Mouse (Mus musculus) heart, embryonic 10.5 days (tissue): ENCODE data around the gene Gm20481. TPM values are rescaled to one million over a fixed set of nuclear protein-coding genes. Genes with fewer than 3 reads are reported as not detected.
"Not testable (repeated sequence)": the region's sequence is repeated elsewhere in the genome, so short reads cannot be mapped to it uniquely, and the experiment has no call there.

Source experiments
- DNase-seq: peaks from one replicate; pipeline ENCODE4 v3.0.0-alpha.2; 2017; ENCODE audit warnings: low spot score
- H3K27ac ChIP-seq: fragments of 300-500 bp; sonication (generic); 2 replicates; pipeline ENCODE4 v1.5.1; 2016; ENCODE audit warnings: mild to moderate bottlenecking
- H3K27me3 ChIP-seq: fragments of 300-500 bp; sonication (generic); 2 replicates; pipeline ENCODE4 v1.6.1; 2016; ENCODE audit warnings: mild to moderate bottlenecking; ENCODE audit not compliant: poor library complexity, insufficient read depth, severe bottlenecking
- H3K36me3 ChIP-seq: fragments of 300-500 bp; sonication (generic); 2 replicates; pipeline ENCODE4 v1.6.1; 2016; ENCODE audit warnings: mild to moderate bottlenecking, moderate library complexity
- H3K4me1 ChIP-seq: fragments of 300-500 bp; sonication (generic); 2 replicates; pipeline ENCODE4 v1.6.1; 2016; ENCODE audit warnings: mild to moderate bottlenecking
- H3K4me3 ChIP-seq: fragments of 300-500 bp; sonication (generic); 2 replicates; pipeline ENCODE4 v1.5.1; 2016; ENCODE audit warnings: mild to moderate bottlenecking, moderate library complexity
- H3K9me3 ChIP-seq: fragments of 300-500 bp; sonication (generic); 2 replicates; pipeline ENCODE4 v1.6.1; 2016; ENCODE audit warnings: mild to moderate bottlenecking, moderate library complexity
- WGBS: fragments of 180-500 bp; shearing (Covaris S2); methylation state at CpG from one replicate; pipeline ENCODE4 v1.1.7; 2016; 5-methylcytosine and 5-hydroxymethylcytosine counted together
- polyA plus RNA-seq: library from polyadenylated mRNA; unstranded; fragments of >200 nt; fragmentation: Nextera tagmentation; extraction: Ambion mirVana; gene quantifications from 2 replicates; pipeline ENCODE4 v1.2.1, GENCODE M21; 2016

The Gm20481 gene
- polyA plus RNA-seq, 1 experiment from 2014 or later, result not detected

- DNase-seq, H3K9me3 ChIP-seq, H3K27ac ChIP-seq, H3K4me3 ChIP-seq, H3K36me3 ChIP-seq: not testable (repeated sequence)
- Histone ChIP-seq H3K27me3 (peaks cover 42% of the 10 kb centered on the region), H3K4me1 (peaks cover 15% of the 10 kb centered on the region)
- 30% methylated on average over 19 of the region's 37 CpGs for WGBS
These were observed 1.1 kb downstream of the Gm20481 start for GRCm38 (mm10) chr17:34970850-34971249.

- H3K4me3 ChIP-seq, result peak overlapping the region; percentile 62
- H3K36me3 ChIP-seq, H3K9me3 ChIP-seq, H3K27ac ChIP-seq, DNase-seq: not testable (repeated sequence)
- 3% methylated on average over 28 of the region's 43 CpGs for WGBS
- peaks cover 15% of the 10 kb centered on the region for H3K4me1 ChIP-seq
- H3K27me3 ChIP-seq, result peaks cover 36% of the 10 kb centered on the region
These were observed 2.0 kb downstream of the Gm20481 start for GRCm38 (mm10) chr17:34971694-34972068.

GRCm38 (mm10) chr17:34972069-34972749 is 2.5 kb downstream of the Gm20481 start, which contains the start of the genes Hspa1a and Hspa1l:
Gene Hspa1a, minus strand, starts transcription at chr17:34972156.
Gene Hspa1l, plus strand, starts transcription at chr17:34972703.
- WGBS, result 1% methylated on average over 30 of the region's 33 CpGs
- DNase-seq, result peak; percentile 91
- Histone ChIP-seq H3K4me1 (peaks cover 14% of the 10 kb centered on the region), H3K27ac (peak within 1 kb of the TSS; percentile 87), H3K27me3 (peaks cover 31% of the 10 kb centered on the region), H3K4me3 (peak within 1 kb of the TSS; percentile 62)
- not testable (repeated sequence) for H3K36me3 ChIP-seq, H3K9me3 ChIP-seq

- H3K9me3 ChIP-seq, result no peaks in the 10 kb centered on the region
These were observed 6.1 kb downstream of the Gm20481 start for GRCm38 (mm10) chr17:34975581-34976492.

GRCm38 (mm10) chr17:34977000-34977399 is 7.3 kb downstream of the Gm20481 start:
- WGBS, result 94% methylated on average over 20 of the region's 20 CpGs
- peaks cover 13% of the 10 kb centered on the region for H3K4me1 ChIP-seq
- peaks cover 4% of the 10 kb centered on the region; the same call in 1 of the 2 replicates for H3K27me3 ChIP-seq
- H3K36me3 ChIP-seq, result peaks cover 6% of the 10 kb centered on the region; the same call in 1 of the 2 replicates
- no peak overlapping the region for H3K27ac ChIP-seq
- no peak overlapping the region for H3K4me3 ChIP-seq
- DNase-seq, result no peak
- no peaks in the 10 kb centered on the region for H3K9me3 ChIP-seq

More at GRCm38 (mm10) chr17:34975581-34976492, 6.1 kb downstream of the Gm20481 start:
- peaks cover 11% of the 10 kb centered on the region for H3K4me1 ChIP-seq
- peaks cover 6% of the 10 kb centered on the region; the same call in 1 of the 2 replicates for H3K36me3 ChIP-seq
- H3K27ac ChIP-seq, result no peak overlapping the region
- WGBS, result 73% methylated on average over 3 of the region's 3 CpGs
- DNase-seq, result no peak
- H3K4me3 ChIP-seq, result no peak overlapping the region
- H3K27me3 ChIP-seq, result peaks cover 4% of the 10 kb centered on the region; the same call in 1 of the 2 replicates

- H3K36me3 ChIP-seq, result peaks cover 6% of the 10 kb centered on the region; the same call in 1 of the 2 replicates
- no peak overlapping the region for H3K27ac ChIP-seq
- peaks cover 4% of the 10 kb centered on the region; the same call in 1 of the 2 replicates for H3K27me3 ChIP-seq
- no peaks in the 10 kb centered on the region for H3K9me3 ChIP-seq
- H3K4me3 ChIP-seq, result no peak overlapping the region
- H3K4me1 ChIP-seq, result peaks cover 10% of the 10 kb centered on the region; the same call in 1 of the 2 replicates
- DNase-seq, result no peak
- 79% methylated on average over 27 of the region's 27 CpGs for WGBS
These were observed 8.5 kb downstream of the Gm20481 start for GRCm38 (mm10) chr17:34978239-34978638.

- whole genome bisulfite sequencing, result 87% methylated on average over 4 of the region's 4 CpGs
- H3K9me3 ChIP-seq, result no peaks in the 10 kb centered on the region
- H3K27ac ChIP-seq, result no peak overlapping the region
- H3K27me3 ChIP-seq, result no peaks in the 10 kb centered on the region
- peaks cover 9% of the 10 kb centered on the region for H3K36me3 ChIP-seq
- H3K4me3 ChIP-seq, result no peak overlapping the region
- DNase-seq, result no peak
- peaks cover 10% of the 10 kb centered on the region; the same call in 1 of the 2 replicates for H3K4me1 ChIP-seq
These were observed 9.9 kb downstream of the Gm20481 start for GRCm38 (mm10) chr17:34979631-34980030.

- WGBS, result 18% methylated on average over 2 of the region's 2 CpGs
- peaks cover 19% of the 10 kb centered on the region for H3K36me3 ChIP-seq
- H3K9me3 ChIP-seq, result no peaks in the 10 kb centered on the region
- peaks cover 10% of the 10 kb centered on the region; the same call in 1 of the 2 replicates for H3K4me1 ChIP-seq
- H3K27me3 ChIP-seq, result no peaks in the 10 kb centered on the region
- H3K27ac ChIP-seq, result peak overlapping the region; percentile 100
- DNase-seq, result no peak
- H3K4me3 ChIP-seq, result peak overlapping the region; percentile 81
These were observed 10.9 kb downstream of the Gm20481 start for GRCm38 (mm10) chr17:34980655-34981054.

GRCm38 (mm10) chr17:34981690-34982180 is 12.0 kb downstream of the Gm20481 start, which contains the start of gene Lsm2:
Gene Lsm2, plus strand, starts transcription at chr17:34981862.
- no peaks in the 10 kb centered on the region for H3K27me3 ChIP-seq
- no peaks in the 10 kb centered on the region for H3K9me3 ChIP-seq
- under 1% methylated on average over 58 of the region's 58 CpGs for WGBS
- peaks cover 30% of the 10 kb centered on the region for H3K36me3 ChIP-seq
- peak; percentile 97 for DNase-seq
- H3K4me3 ChIP-seq, result peak within 1 kb of the TSS; percentile 81
- H3K4me1 ChIP-seq, result peaks cover 10% of the 10 kb centered on the region; the same call in 1 of the 2 replicates
- H3K27ac ChIP-seq, result peak within 1 kb of the TSS; percentile 100

- no peak for DNase-seq
- Histone ChIP-seq H3K4me3 (peak overlapping the region; percentile 81), H3K36me3 (peaks cover 27% of the 10 kb centered on the region), H3K4me1 (peaks cover 10% of the 10 kb centered on the region; the same call in 1 of the 2 replicates), H3K27me3 (no peaks in the 10 kb centered on the region), H3K9me3 (no peaks in the 10 kb centered on the region), H3K27ac (peak overlapping the region; percentile 100)
- WGBS, result under 1% methylated on average over 15 of the region's 15 CpGs
These were observed 12.6 kb downstream of the Gm20481 start for GRCm38 (mm10) chr17:34982328-34982727.

GRCm38 (mm10) chr17:34984218-34984617 is 14.5 kb downstream of the Gm20481 start:
- Histone ChIP-seq H3K4me1 (peaks cover 10% of the 10 kb centered on the region; the same call in 1 of the 2 replicates), H3K27ac (no peak overlapping the region), H3K9me3 (no peaks in the 10 kb centered on the region), H3K4me3 (no peak overlapping the region), H3K27me3 (no peaks in the 10 kb centered on the region), H3K36me3 (peaks cover 38% of the 10 kb centered on the region)
- 80% methylated on average over 2 of the region's 2 CpGs for WGBS
- DNase-seq, result no peak

- no peak overlapping the region for H3K27ac ChIP-seq
These were observed 25.0 kb downstream of the Gm20481 start for GRCm38 (mm10) chr17:34994751-34995150.

More at GRCm38 (mm10) chr17:34994751-34995150, 25.0 kb downstream of the Gm20481 start:
- Histone ChIP-seq H3K4me3 (no peak overlapping the region), H3K4me1 (peaks cover 16% of the 10 kb centered on the region), H3K27me3 (no peaks in the 10 kb centered on the region), H3K36me3 (peaks cover 38% of the 10 kb centered on the region), H3K9me3 (no peaks in the 10 kb centered on the region)
- DNase-seq, result no peak
